Mouse (Mus musculus) induced T-regulatory cell, adult 2 months (primary cell): ENCODE data around the gene Bhlha15.

Experiments used
- DNase-seq: peaks from one replicate; pipeline ENCODE4 v3.0.0-alpha.2; 2012; ENCODE audit warnings: low read depth

Gene Bhlha15

GRCm38 (mm10) chr5:144191026-144191425 is 940 bp downstream of the Bhlha15 start:
- no peak for DNase-seq

DNA sequence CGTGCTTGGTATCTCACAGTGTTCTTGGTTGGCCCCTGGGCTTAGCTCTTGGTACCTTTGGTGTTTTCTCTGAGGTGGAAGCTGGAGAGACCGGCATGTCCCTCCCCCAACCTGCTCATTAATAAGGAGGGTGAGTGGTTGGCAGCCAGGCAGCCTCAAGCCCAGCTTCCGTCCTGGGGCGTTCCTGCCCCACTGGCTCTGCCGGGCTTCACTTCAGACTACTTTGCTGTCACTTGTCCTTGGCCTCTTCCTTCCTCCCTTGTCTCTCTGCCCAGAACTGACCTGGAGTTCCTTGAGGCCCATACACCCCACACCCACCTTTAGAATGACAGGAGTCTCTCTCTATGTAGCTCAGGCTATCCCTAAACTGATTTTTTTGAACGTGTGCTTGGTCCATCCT is 2.6 kb downstream of the Bhlha15 start:
- DNase-seq, result no peak

- DNase-seq, result no peak
These were observed 4.3 kb downstream of the Bhlha15 start for GRCm38 (mm10) chr5:144194416-144194815.

- DNase-seq, result no peak
These were observed 5.5 kb downstream of the Bhlha15 start for GRCm38 (mm10) chr5:144195567-144195966.

DNA sequence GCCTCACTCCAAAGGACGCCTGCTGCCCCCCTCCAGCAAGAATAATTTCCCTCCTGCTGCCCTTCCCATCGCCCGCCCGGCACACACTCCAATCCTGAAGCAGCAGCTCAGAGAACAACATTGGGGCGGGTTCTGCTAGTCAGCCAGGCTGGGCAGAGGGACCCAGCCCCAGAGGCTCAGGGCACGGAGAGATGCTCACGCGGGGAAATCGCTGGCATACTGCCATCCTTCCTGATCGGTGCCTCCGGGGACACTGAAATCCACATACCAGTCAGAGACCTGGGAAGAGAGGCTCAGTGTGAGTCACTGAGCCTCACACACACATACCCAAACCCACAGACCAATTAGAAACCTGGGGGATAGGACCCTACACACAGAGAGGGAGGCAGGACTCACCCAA is 10.5 kb downstream of the Bhlha15 start:
- DNase-seq, result no peak

DNA sequence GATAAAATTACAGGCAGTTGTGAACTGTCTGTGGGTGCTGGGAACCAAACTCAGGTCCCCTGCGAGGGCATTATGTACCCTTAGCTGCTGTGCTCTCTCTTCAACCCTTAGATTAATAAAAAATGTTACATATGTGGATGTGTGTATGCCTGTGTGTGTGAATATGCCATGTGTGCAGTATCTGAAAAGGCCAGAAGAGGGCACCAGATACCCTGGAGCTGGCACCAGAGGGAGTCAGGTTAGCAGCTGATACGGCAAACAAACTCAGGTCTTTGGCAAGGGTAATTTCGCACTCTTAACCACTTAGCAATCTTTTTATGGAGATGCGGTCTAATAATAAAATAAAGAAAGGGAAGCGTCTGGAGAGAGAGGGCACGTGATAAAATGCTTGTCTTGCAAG is 12.3 kb downstream of the Bhlha15 start:
- DNase-seq, result peak; percentile 49

GRCm38 (mm10) chr5:144203398-144203959 is 13.4 kb downstream of the Bhlha15 start:
- DNase-seq, result no peak

DNA sequence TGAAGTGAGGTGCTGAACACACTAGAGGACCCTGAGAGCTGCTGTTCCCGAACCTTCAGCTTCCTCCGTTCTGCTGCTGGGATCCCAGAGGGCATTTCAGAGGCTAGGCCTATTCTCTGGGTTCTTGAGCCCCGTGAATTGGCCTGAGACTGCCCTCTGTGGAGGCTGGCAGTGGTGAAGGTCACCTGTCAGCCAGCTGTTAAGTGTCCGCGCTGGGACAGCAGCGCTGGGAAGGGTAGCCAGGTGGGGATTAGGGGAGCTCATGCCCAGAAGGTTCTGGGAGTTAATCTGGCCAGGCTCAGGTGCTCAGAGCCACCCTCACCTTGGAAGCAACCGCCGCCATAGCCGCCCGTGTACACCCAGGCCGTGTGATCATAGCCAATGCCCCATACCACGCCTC is 14.2 kb downstream of the Bhlha15 start:
- DNase-seq, result no peak

DNA sequence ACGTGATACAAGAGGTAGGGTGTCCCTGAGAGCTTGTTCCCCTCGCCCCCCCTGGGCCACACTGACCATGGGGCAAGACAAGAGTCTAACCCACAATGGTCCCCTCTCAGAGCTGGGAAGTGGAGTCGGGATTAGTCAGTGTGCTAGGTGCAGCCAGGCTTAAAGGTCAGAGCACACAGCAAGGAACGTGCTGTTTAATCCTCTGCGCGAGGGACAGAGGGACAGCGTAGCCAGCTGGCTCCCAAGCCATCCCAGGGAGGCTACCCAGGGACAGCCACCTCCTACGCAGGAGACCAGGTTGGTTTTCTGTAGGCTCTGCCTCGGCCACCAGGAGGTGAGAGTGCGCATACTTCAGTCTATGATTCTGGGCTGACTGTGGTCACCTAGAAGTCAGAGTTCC is 14.8 kb downstream of the Bhlha15 start:
- DNase-seq, result no peak

- no peak for DNase-seq
These were observed 16.0 kb downstream of the Bhlha15 start for GRCm38 (mm10) chr5:144206069-144206468.

GRCm38 (mm10) chr5:144207478-144207877 is 17.4 kb downstream of the Bhlha15 start:
- DNase-seq, result peak; percentile 64

- DNase-seq, result peak; percentile 70
These were observed 24.4 kb downstream of the Bhlha15 start for GRCm38 (mm10) chr5:144214453-144214852.

DNA sequence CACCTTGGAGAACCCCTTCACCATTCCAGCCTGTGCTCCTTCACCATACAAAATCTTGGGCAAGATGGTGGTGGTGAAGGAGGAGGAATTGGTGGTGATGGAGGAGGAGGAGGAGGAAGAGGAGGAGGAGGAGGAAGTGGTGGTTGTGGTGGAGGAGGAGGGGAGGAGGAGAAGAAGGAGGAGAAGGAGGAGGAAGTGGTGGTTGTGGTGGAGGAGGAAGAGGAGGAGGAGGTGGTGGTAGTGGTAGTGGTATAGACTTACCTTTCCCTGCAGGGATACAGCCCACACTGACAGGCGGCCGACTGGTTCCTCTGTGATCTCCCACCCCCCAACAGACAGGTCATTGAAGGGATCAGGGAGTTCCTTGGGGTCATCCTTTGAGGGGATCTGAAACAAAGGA is 25.9 kb downstream of the Bhlha15 start:
- DNase-seq, result peak; percentile 32

- DNase-seq, result no peak
These were observed 28.0 kb downstream of the Bhlha15 start for GRCm38 (mm10) chr5:144218061-144218460.

DNA sequence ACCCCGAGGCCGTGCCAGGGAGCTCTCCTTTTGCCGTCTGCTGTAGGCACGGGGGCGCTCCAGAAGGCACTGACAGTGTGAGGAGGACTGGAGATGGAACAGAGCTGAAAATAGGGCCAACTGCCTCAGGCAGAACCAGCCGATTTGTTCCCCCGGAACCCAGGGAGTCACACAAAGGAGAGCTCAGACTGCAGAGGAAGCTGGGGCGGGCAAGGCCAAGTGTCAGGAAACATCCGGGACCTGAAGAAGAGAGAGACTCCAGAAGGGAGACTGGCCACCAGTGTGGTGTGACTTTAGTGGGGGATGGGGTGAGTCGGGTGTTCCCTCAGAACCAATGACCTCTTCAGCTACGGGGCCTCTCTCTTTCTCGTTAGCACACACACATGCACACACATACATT is 29.2 kb downstream of the Bhlha15 start:
- DNase-seq, result peak; percentile 27

DNA sequence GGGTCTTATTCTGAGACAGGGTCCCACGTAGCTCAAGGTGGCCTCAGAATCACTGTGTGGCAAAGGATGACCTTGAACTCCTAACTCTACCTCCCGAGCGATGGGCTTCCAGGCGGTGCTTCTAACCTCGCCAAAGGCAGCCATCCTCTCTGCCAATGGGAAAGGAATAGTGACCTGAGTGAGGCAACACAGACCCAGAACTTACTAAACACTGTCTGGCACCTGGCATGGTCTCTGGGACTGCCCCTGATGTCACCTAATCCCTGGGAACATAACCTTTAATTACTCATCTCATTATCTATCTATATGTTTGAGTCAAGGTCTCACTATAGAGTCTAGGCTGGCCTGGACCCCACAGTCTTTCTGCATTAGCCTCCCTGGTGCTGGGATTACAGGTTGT is 29.9 kb downstream of the Bhlha15 start:
- no peak for DNase-seq

- DNase-seq, result peak; percentile 91
These were observed 31.2 kb downstream of the Bhlha15 start for GRCm38 (mm10) chr5:144221305-144221704.

DNA sequence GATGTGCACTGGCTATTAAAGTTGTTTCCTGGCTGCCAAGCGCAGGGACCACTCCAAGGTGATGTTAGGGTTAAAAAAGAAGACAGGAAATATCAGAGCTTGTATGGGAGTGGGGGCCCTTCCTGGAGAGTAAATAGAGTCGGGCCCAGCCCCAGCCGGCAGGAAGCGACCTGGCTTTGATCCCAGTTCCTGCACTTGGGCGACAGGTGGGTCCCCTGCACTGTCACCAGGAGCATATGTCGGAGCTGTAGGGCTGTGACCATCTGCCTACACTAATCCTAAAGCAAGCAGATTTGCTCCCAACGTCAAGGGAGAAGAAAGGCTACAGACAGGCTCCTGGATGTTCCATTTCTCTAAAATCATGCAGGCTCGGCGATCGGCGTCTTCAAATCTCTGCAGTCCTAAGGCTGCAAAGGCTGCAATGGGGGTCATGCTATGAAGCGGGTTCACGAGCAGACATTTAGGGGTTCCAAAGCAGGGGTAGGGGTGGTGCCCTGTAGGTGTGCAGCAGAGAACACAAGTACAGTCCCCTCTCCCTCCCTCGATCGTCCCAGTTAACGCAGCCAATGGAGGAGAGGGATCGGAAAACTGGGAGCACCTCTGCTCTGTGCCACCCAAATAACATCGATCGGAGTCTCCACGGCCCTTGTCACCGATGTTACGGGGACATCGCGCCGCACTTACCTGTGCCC is 32.9 kb downstream of the Bhlha15 start:
- DNase-seq, result peak; percentile 77

DNA sequence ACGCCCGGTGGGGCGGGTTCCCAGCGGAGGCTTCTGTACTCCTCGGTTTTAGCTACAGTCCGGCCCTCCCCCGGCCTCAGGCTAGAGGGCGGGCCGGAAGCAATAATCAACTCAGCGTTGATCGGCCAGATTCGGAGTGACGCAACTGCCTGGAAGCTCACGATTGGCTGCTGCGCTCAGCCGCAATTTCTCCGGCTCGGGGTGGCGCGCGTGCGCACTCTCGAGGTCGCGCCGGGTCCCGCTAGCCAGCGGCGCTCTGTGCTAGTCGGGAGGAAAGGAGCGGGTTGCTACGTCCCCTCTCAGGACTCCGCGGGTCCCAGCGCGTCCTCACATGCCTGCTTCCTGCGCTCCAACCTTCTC is 33.4 kb downstream of the Bhlha15 start, which contains the start of gene Tecpr1:
Gene Tecpr1 (minus strand): TSS at position 113 of the 360 bp plus-strand sequence.
- DNase-seq, result peak; percentile 97

DNA sequence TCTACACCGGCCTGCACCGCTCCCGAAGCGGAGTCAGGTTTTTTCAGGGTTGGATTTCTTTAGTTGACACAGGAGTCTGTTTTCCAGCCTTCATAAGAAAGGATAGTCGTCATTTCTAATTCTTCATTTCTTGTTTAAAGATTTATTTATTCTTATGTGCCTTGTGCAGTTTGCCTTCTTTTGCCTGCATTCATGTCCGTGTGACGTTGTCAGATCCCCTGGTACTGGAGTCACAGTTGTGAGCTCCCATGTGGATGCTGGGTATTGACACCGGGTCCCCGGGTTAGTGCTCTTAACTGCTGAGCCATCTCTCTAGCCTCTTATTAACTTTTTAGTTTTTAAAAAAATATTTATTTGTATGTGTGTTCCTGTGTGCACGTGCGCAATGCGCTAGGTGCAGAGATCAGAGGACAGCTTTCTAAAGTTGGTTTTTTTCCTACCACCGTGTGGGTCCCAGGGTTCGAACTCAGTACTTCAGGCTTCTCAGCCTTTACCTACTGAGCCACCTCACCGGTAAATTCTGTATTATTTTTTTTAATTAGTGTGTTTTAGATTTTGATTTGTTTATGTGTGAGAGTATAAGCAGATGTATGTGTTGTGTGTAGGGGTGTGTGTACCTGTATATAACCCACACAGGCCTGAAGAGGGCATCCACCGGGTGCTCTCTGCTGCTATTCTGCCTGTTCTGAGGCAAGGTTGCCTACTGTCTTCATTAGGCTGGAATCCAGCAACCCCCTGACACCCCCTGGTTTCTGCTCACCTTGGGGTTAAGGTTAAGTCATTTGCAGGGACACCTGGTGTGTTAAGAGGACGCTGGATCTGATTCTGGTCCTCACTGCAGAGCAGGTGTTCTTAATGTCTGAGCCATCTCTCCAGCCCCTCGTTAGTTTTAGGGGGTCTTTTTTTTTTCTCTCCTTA is 34.1 kb downstream of the Bhlha15 start:
- DNase-seq, result no peak

GRCm38 (mm10) chr5:144226220-144226619 is 36.1 kb downstream of the Bhlha15 start:
- DNase-seq, result peak; percentile 42

DNA sequence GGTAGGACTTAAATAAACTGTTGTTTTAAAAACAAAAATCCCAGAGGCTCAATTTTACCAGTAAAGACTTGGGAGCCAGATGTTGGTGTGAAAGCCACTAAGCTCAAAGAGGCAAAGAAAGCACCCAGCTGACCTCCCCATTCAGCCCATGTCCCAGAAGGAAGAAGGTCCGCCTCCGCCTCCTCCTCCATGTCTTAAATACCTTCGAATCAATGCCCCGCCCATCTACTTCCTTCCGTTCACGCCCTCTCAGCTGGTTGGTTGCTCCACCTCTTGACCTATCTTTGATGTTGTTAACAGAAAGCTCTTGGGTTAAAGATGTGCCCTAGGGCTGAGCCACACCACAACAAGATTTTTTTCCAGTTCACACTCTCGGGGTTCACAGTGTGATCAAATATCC is 40.1 kb downstream of the Bhlha15 start:
- no peak for DNase-seq

GRCm38 (mm10) chr5:144231410-144231809 is 41.3 kb downstream of the Bhlha15 start:
- DNase-seq, result peak; percentile 69
